Mouse (Mus musculus) myocyte (in vitro differentiated cells): Measurements from ENCODE around the gene Fus. TPM values are rescaled to one million over a fixed set of nuclear protein-coding genes. Genes with fewer than 3 reads are reported as not detected.

ENCODE experiments used
- H3K27me3 ChIP-seq: one replicate; pipeline ENCODE4 v1.6.1; 2011; ENCODE audit not compliant: control insufficient read depth, insufficient read depth, insufficient read length
- H3K36me3 ChIP-seq: one replicate; pipeline ENCODE4 v1.6.1; 2011; ENCODE audit not compliant: control insufficient read depth, insufficient read depth
- H3K4me2 ChIP-seq: one replicate; pipeline ENCODE4 v1.6.1; 2011; ENCODE audit warnings: low read depth, control low read depth
- H3K4me3 ChIP-seq: one replicate; pipeline ENCODE4 v1.5.1; 2011; ENCODE audit warnings: mild to moderate bottlenecking, control low read depth, moderate library complexity
- H3K79me2 ChIP-seq: one replicate; pipeline ENCODE4 v1.6.1; 2011; ENCODE audit not compliant: control insufficient read depth, insufficient read depth
- H3ac ChIP-seq: one replicate; pipeline ENCODE4 v1.6.1; 2011; ENCODE audit not compliant: control insufficient read depth, insufficient read length
- CEBPB ChIP-seq: IDR thresholded peaks from 2 replicates; pipeline ENCODE4 v1.6.1; 2011; ENCODE audit warnings: mild to moderate bottlenecking, moderate library complexity; ENCODE audit not compliant: poor library complexity, insufficient read depth, severe bottlenecking
- E2F4 ChIP-seq: IDR thresholded peaks from one replicate; pipeline ENCODE4 v1.6.1; 2011; ENCODE audit warnings: mild to moderate bottlenecking, control low read depth, moderate library complexity; ENCODE audit not compliant: insufficient read depth
- MAX ChIP-seq: IDR thresholded peaks from one replicate; pipeline ENCODE4 v1.6.1; 2011; ENCODE audit warnings: low read depth, mild to moderate bottlenecking, control low read depth
- MYOD1 ChIP-seq, 3 experiments: IDR thresholded peaks; one replicate each; pipeline ENCODE4 v1.6.1; 2011; ENCODE audit warnings: control low read depth in 2 of 3, low read depth in 2 of 3, mild to moderate bottlenecking in 2 of 3, moderate library complexity in 1 of 3; ENCODE audit not compliant: insufficient read length in 2 of 3, control insufficient read depth in 1 of 3
- MYOG ChIP-seq, 3 experiments: IDR thresholded peaks; one replicate each; pipeline ENCODE4 v1.6.1; 2011; ENCODE audit warnings: control low read depth in 2 of 3, low read depth in 2 of 3, mild to moderate bottlenecking in 2 of 3; ENCODE audit not compliant: insufficient read length in 2 of 3, control insufficient read depth in 1 of 3, insufficient read depth in 1 of 3
- POLR2A ChIP-seq: IDR thresholded peaks from one replicate; pipeline ENCODE4 v1.6.1; 2011; ENCODE audit warnings: low read depth, mild to moderate bottlenecking, control low read depth, moderate library complexity; ENCODE audit not compliant: insufficient read length
- POLR2AphosphoS2 ChIP-seq: IDR thresholded peaks from one replicate; pipeline ENCODE4 v1.6.1; 2011; ENCODE audit warnings: low read depth, control low read depth; ENCODE audit not compliant: insufficient read length
- REST ChIP-seq: IDR thresholded peaks from one replicate; pipeline ENCODE4 v1.6.1; 2011; ENCODE audit warnings: mild to moderate bottlenecking, control low read depth, moderate library complexity; ENCODE audit not compliant: insufficient read depth, insufficient read length
- SRF ChIP-seq: IDR thresholded peaks from one replicate; pipeline ENCODE4 v1.6.1; 2011; ENCODE audit warnings: low read depth; ENCODE audit not compliant: control insufficient read depth, insufficient read length
- TCF12 ChIP-seq: IDR thresholded peaks from one replicate; pipeline ENCODE4 v1.6.1; 2011; ENCODE audit warnings: mild to moderate bottlenecking, control low read depth; ENCODE audit not compliant: poor library complexity, insufficient read depth, severe bottlenecking
- TCF3 ChIP-seq: IDR thresholded peaks from one replicate; pipeline ENCODE4 v1.6.1; 2011; ENCODE audit warnings: low read depth, control low read depth; ENCODE audit not compliant: insufficient read length
- USF1 ChIP-seq: IDR thresholded peaks from one replicate; pipeline ENCODE4 v1.6.1; 2011; ENCODE audit warnings: low read depth, mild to moderate bottlenecking, control low read depth, moderate library complexity
- polyA plus RNA-seq: library from polyadenylated mRNA; unstranded; fragments of >200 nt; fragmentation: generic; extraction: Trizol; gene quantifications from one replicate; pipeline ENCODE4 v1.2.1, GENCODE M21; 2012; ENCODE audit warnings: missing spikeins

The Fus gene
- polyA plus RNA-seq, 1 experiment, result 231 TPM

DNA sequence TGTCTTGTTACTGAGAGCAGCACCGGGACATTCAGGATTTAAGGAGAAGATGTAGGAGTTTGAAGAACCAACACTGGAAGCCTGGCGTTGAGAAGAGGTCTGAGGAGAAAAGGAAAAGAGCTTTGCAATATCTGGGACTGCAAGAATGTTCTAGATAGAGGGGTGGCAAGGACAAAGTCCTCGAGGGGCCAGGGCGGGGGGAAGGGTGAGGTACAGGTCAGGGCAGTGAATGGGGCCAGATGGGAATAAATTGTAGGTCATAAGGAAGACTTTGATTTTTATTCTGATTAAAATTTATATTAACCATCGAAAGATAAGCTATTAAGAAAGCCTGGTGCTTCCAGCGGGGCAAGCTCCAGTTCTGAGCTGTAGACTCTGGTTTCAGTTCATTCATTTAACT is 35.8 kb downstream of the Fus start:
- Histone ChIP-seq H3K27me3 (no peaks in the 10 kb centered on the region), H3K36me3 (peaks cover 5% of the 10 kb centered on the region), H3K4me3 (no peak overlapping the region), H3K4me2 (peak overlapping the region; percentile 75), H3K79me2 (peaks cover 8% of the 10 kb centered on the region), H3ac (no peak overlapping the region)
- no peak for TF ChIP-seq E2F4
- no peak for TF ChIP-seq POLR2AphosphoS2
- TF ChIP-seq CEBPB, result no peak
- no peak for TF ChIP-seq SRF
- TF ChIP-seq MYOG (IDR thresholded peaks at IDR 0.05; ENCODE audit: control insufficient read depth in 1 of 3, insufficient read depth in 1 of 3, insufficient read length in 2 of 3, low read depth in 2 of 3), result no peak
- no peak for TF ChIP-seq TCF3
- no peak for TF ChIP-seq REST
- no peak for TF ChIP-seq MAX
- no peak for TF ChIP-seq TCF12
- TF ChIP-seq MYOD1 (IDR thresholded peaks at IDR 0.05; ENCODE audit: control insufficient read depth in 1 of 3, insufficient read length in 2 of 3, low read depth in 2 of 3), result no peak
- no peak for TF ChIP-seq USF1
- no peak for TF ChIP-seq POLR2A

GRCm38 (mm10) chr7:128003688-128004087 is 36.4 kb downstream of the Fus start, which contains the start of gene Trim72:
Gene Trim72, plus strand, starts transcription at chr7:128003949.
- Histone ChIP-seq H3K27me3 (no peaks in the 10 kb centered on the region), H3K4me3 (peak within 1 kb of the TSS; percentile 71), H3K4me2 (peak within 1 kb of the TSS; percentile 75), H3K79me2 (peaks cover 8% of the 10 kb centered on the region), H3K36me3 (peaks cover 10% of the 10 kb centered on the region), H3ac (peak within 1 kb of the TSS; percentile 15)
- peak; percentile 84 for TF ChIP-seq TCF3
- TF ChIP-seq REST, result peak; percentile 7
- TF ChIP-seq MYOD1 (IDR thresholded peaks at IDR 0.05; ENCODE audit: control insufficient read depth in 1 of 3, insufficient read length in 2 of 3, low read depth in 2 of 3), result peak; percentile 78 to 99 (median 98)
- no peak for TF ChIP-seq MAX
- peak; percentile 59 for TF ChIP-seq POLR2A
- TF ChIP-seq E2F4, result no peak
- no peak for TF ChIP-seq SRF
- TF ChIP-seq CEBPB, result no peak
- no peak for TF ChIP-seq USF1
- peak; percentile 73 for TF ChIP-seq POLR2AphosphoS2
- peak; percentile 90 to 98 (median 93) for TF ChIP-seq MYOG (IDR thresholded peaks at IDR 0.05; ENCODE audit: control insufficient read depth in 1 of 3, insufficient read depth in 1 of 3, insufficient read length in 2 of 3, low read depth in 2 of 3)
- peak; percentile 88 for TF ChIP-seq TCF12

DNA sequence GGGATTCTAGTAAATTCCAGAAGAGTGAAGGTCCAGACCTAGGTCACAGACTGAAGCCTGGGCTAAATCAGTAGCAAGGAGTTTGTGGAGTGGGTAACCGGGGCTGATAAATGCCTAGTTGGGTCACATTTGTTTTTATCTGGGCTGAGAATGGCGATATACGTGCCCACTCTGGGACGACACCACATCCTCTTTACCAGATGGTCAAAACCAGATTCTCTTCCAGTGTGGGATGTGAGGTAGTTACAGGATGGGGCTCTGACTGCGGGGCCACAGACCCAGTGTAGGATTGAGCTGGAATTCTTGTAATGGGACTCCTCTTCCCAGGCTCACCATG is 36.9 kb downstream of the Fus start:
- Histone ChIP-seq H3K4me2 (peak overlapping the region; percentile 75), H3K4me3 (peak overlapping the region; percentile 71), H3K36me3 (peaks cover 12% of the 10 kb centered on the region), H3K79me2 (peaks cover 8% of the 10 kb centered on the region), H3ac (peak overlapping the region; percentile 15), H3K27me3 (no peaks in the 10 kb centered on the region)
- TF ChIP-seq POLR2A (no peak), REST (no peak), USF1 (no peak), TCF3 (no peak), TCF12 (no peak), MYOG (IDR thresholded peaks at IDR 0.05; ENCODE audit: control insufficient read depth in 1 of 3, insufficient read depth in 1 of 3, insufficient read length in 2 of 3, low read depth in 2 of 3) (no peak), SRF (no peak), POLR2AphosphoS2 (no peak), MAX (no peak), MYOD1 (IDR thresholded peaks at IDR 0.05; ENCODE audit: control insufficient read depth in 1 of 3, insufficient read length in 2 of 3, low read depth in 2 of 3) (no peak), E2F4 (no peak), CEBPB (no peak)

GRCm38 (mm10) chr7:128004487-128005362 is 37.5 kb downstream of the Fus start:
- peak overlapping the region; percentile 75 for H3K4me2 ChIP-seq
- TF ChIP-seq POLR2A, result peak; percentile 91
- no peak for TF ChIP-seq SRF
- TF ChIP-seq MAX, result no peak
- TF ChIP-seq MYOG (IDR thresholded peaks at IDR 0.05; ENCODE audit: control insufficient read depth in 1 of 3, insufficient read depth in 1 of 3, insufficient read length in 2 of 3, low read depth in 2 of 3), result peak; percentile 91 to 100 (median 98)
- TF ChIP-seq MYOD1 (IDR thresholded peaks at IDR 0.05; ENCODE audit: control insufficient read depth in 1 of 3, insufficient read length in 2 of 3, low read depth in 2 of 3), result peak in 2 of 3 experiments; percentile 97 to 99
- TF ChIP-seq REST, result peak; percentile 19
- peak; percentile 83 for TF ChIP-seq TCF3
- TF ChIP-seq POLR2AphosphoS2, result peak; percentile 72
- no peak for TF ChIP-seq CEBPB
- peak; percentile 71 for TF ChIP-seq TCF12
- peaks cover 8% of the 10 kb centered on the region for H3K79me2 ChIP-seq
- H3ac ChIP-seq, result peak overlapping the region; percentile 15
- peaks cover 12% of the 10 kb centered on the region for H3K36me3 ChIP-seq
- H3K4me3 ChIP-seq, result peak overlapping the region; percentile 71
- no peaks in the 10 kb centered on the region for H3K27me3 ChIP-seq
